Mouse (Mus musculus): ENCODE data around the gene Zrsr1.

DNA sequence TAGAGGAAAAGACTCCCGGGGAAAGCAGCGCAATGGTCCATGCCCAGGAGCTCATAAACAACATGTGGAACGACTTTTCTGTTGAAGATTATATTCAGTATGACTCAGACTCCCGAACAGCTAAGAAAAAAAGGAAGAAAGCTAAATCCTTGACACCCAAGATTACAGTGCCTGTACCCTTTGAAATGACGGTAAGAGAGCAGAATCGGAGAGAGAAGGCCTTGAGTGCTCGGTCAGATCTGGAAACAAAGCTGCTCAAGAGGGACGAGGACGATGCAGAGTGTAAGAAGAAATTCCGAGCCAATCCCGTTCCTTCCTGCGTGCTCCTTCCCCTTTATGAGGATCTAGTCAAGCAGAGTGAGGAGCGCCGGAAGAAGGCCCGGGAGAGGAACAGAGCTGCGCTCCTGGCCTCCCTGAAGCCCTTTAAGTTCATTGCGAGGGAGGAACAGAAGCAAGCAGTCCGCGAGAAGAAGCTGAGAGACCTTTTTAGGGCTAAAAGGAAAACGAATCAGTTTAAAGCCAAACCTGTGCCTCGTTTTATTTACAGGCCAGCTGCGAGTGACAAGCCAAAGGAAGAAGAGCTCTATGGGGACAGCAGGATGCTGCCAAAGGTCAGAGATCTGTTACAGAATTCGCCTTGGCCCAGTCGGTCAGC lies 48.4 kb downstream of the Zrsr1 start:
- TF ChIP-seq CTCF (IDR thresholded peaks at IDR 0.05; ENCODE audit: borderline replicate concordance, control insufficient read depth, extremely low read depth, insufficient read depth, low read length, poor library complexity) (no peak), POLR2A (IDR thresholded peaks at IDR 0.05; ENCODE audit: control insufficient read depth, extremely low read depth, insufficient read depth, low read length, poor library complexity) (no peak)

Measured in thymus, adult 2 months (tissue).